Comparison of ENCODE assay signal across 13 mouse cellular contexts in genomic region chr13:24268355-24269099, GRCm38 (mm10). TPM values are rescaled to one million over a fixed set of nuclear protein-coding genes. Genes with fewer than 3 reads are reported as not detected.
DNase-seq lines count a peak whose midpoint lies in the region; ATAC-seq and TF ChIP-seq lines count a peak whose summit lies in the region.
"Had no signal": no experiment of that assay in that cellular context is flagged by ENCODE, and none has a peak within 500 bp of the region (broad histone marks: within the 10 kb centered on the region; RNA-seq: fewer than 3 reads in every experiment).

No protein-coding gene starts in this region.

- no peaks in the 10 kb centered on the region for H3K36me3 ChIP-seq in forebrain, postnatal 0 days (ENCODE audit: insufficient read depth)
- 0 out of 2 replicates have a peak, but pooled peaks cover 8% of the 10 kb centered on the region for H3K36me3 ChIP-seq in forebrain, embryonic 13.5 days (ENCODE audit: poor library complexity, severe bottlenecking)
- H3K36me3 ChIP-seq in lung, embryonic 16.5 days (ENCODE audit: control insufficient read depth, insufficient read depth, low read length) = no peaks in the 10 kb centered on the region
- no peaks in the 10 kb centered on the region for H3K36me3 ChIP-seq in limb, embryonic 14.5 days (ENCODE audit: control insufficient read depth, insufficient read depth, low read length)
- H3K36me3 ChIP-seq: liver, embryonic 13.5 days; midbrain, embryonic 10.5 days had no signal

- H3K4me2 ChIP-seq in forebrain, postnatal 0 days (ENCODE audit: low read depth) = no peak overlapping the region
- H3K4me2 ChIP-seq in forebrain, embryonic 13.5 days = no peak overlapping the region
- H3K4me2 ChIP-seq in lung, embryonic 16.5 days (ENCODE audit: low read depth, low read length) = peak overlapping the region; percentile 13; the same call in 1 of the 2 replicates
- no peak overlapping the region; the same call in 1 of the 2 replicates for H3K4me2 ChIP-seq in limb, embryonic 14.5 days (replicated peaks; ENCODE audit: low read depth, low read length, severe bottlenecking)
- H3K4me2 ChIP-seq: liver, embryonic 13.5 days had no signal

- no peak for TF ChIP-seq CTCF in forebrain, postnatal 0 days (IDR thresholded peaks at IDR 0.05; ENCODE audit: low read depth)

- H3K27ac ChIP-seq in forebrain, postnatal 0 days (ENCODE audit: low read depth, low read length) = 0 out of 2 replicates have a peak overlapping the region, but pooled peaks have one; percentile 40
- H3K27ac ChIP-seq in forebrain, embryonic 13.5 days = no peak overlapping the region
- H3K27ac ChIP-seq in lung, embryonic 16.5 days (ENCODE audit: low read length) = peak overlapping the region; percentile 79
- peak overlapping the region; percentile 63 for H3K27ac ChIP-seq in limb, embryonic 14.5 days (replicated peaks; ENCODE audit: low read depth, low read length)
- H3K27ac ChIP-seq: liver, embryonic 13.5 days; midbrain, embryonic 10.5 days had no signal

- H3K4me3 ChIP-seq in forebrain, postnatal 0 days (ENCODE audit: low read depth, low read length) = no peak overlapping the region
- no peak overlapping the region for H3K4me3 ChIP-seq in forebrain, embryonic 13.5 days
- no peak overlapping the region for H3K4me3 ChIP-seq in lung, embryonic 16.5 days (ENCODE audit: low read length)
- no peak overlapping the region for H3K4me3 ChIP-seq in limb, embryonic 14.5 days (replicated peaks; ENCODE audit: low read length)
- H3K4me3 ChIP-seq: liver, embryonic 13.5 days; midbrain, embryonic 10.5 days had no signal

- H3K4me1 ChIP-seq in forebrain, postnatal 0 days (ENCODE audit: insufficient read depth) = no peaks in the 10 kb centered on the region
- H3K4me1 ChIP-seq in forebrain, embryonic 13.5 days = peaks cover 10% of the 10 kb centered on the region
- H3K4me1 ChIP-seq in lung, embryonic 16.5 days (replicated peaks; ENCODE audit: control insufficient read depth, insufficient read depth, low read length) = peaks cover 14% of the 10 kb centered on the region
- H3K4me1 ChIP-seq in limb, embryonic 14.5 days (ENCODE audit: control insufficient read depth, insufficient read depth, low read length) = peaks cover 8% of the 10 kb centered on the region
- H3K4me1 ChIP-seq: liver, embryonic 13.5 days; midbrain, embryonic 10.5 days had no signal

- WGBS in forebrain, postnatal 0 days = 50% methylated on average over 14 of the region's 14 CpGs
- WGBS in forebrain, embryonic 13.5 days = 61% methylated on average over 14 of the region's 14 CpGs
- WGBS in lung, embryonic 16.5 days = 57% methylated on average over 14 of the region's 14 CpGs
- 72% methylated on average over 14 of the region's 14 CpGs for WGBS in limb, embryonic 14.5 days

- H3K9ac ChIP-seq in forebrain, postnatal 0 days = no peak overlapping the region
- no peak overlapping the region for H3K9ac ChIP-seq in forebrain, embryonic 13.5 days
- peak overlapping the region; percentile 21; the same call in 1 of the 2 replicates for H3K9ac ChIP-seq in lung, embryonic 16.5 days (ENCODE audit: low read length)
- no peak overlapping the region for H3K9ac ChIP-seq in limb, embryonic 14.5 days (ENCODE audit: low read depth, low read length, severe bottlenecking)
- H3K9ac ChIP-seq: liver, embryonic 13.5 days had no signal

- H3K27me3 ChIP-seq in forebrain, postnatal 0 days (ENCODE audit: insufficient read depth, low read length) = no peaks in the 10 kb centered on the region
- H3K27me3 ChIP-seq in forebrain, embryonic 13.5 days = no peaks in the 10 kb centered on the region
- H3K27me3 ChIP-seq in lung, embryonic 16.5 days (ENCODE audit: control insufficient read depth, insufficient read depth, low read depth, low read length) = no peaks in the 10 kb centered on the region
- H3K27me3 ChIP-seq in limb, embryonic 14.5 days (ENCODE audit: control insufficient read depth, insufficient read depth, low read length) = no peaks in the 10 kb centered on the region
- H3K27me3 ChIP-seq: liver, embryonic 13.5 days had no signal

- DNase-seq in forebrain, postnatal 0 days = no peak
- no peak for DNase-seq in lung, postnatal 25 days (ENCODE audit: low spot score)
- peak; percentile 44 for DNase-seq in adrenal gland, postnatal 25 days
- DNase-seq in limb, embryonic 14.5 days (ENCODE audit: low spot score) = no peak
- no peak for DNase-seq in right cerebral cortex, adult 18-20 months
- DNase-seq in urinary bladder, postnatal 4 days (ENCODE audit: low spot score in 2 of 2) = no peak
- DNase-seq: cerebellum, postnatal 10 days; heart, postnatal 14 days; kidney, adult 9 months; liver, embryonic 13.5 days had no signal

- no peaks in the 10 kb centered on the region for H3K9me3 ChIP-seq in forebrain, postnatal 0 days (ENCODE audit: low read length)
- H3K9me3 ChIP-seq in forebrain, embryonic 13.5 days (replicated peaks) = no peaks in the 10 kb centered on the region
- H3K9me3 ChIP-seq in lung, embryonic 16.5 days (ENCODE audit: control insufficient read depth, low read length) = no peaks in the 10 kb centered on the region
- no peaks in the 10 kb centered on the region for H3K9me3 ChIP-seq in limb, embryonic 14.5 days (ENCODE audit: control insufficient read depth, low read length)
- H3K9me3 ChIP-seq: liver, embryonic 13.5 days; midbrain, embryonic 10.5 days had no signal

- peak; percentile 27; the same call in 1 of the 2 replicates for ATAC-seq in forebrain, postnatal 0 days
- no peak for ATAC-seq in forebrain, embryonic 13.5 days
- ATAC-seq in lung, embryonic 16.5 days (ENCODE audit: low read depth) = peak; percentile 46; the same call in 1 of the 2 replicates
- ATAC-seq in limb, embryonic 14.5 days (ENCODE audit: low FRiP score, low read depth) = no peak

- no peak for TF ChIP-seq POLR2A in limb, embryonic 14.5 days (IDR thresholded peaks at IDR 0.05; ENCODE audit: borderline replicate concordance, extremely low read depth, insufficient read depth, insufficient read length)

RNA-seq across cellular contexts. Expression of gene Carmil1, which starts 12.1 kb away (rescaled TPM):
- total RNA-seq in forebrain, postnatal 0 days (2014; rRNA removed) = 44.4 and 47.9 TPM in 2 replicates
- 25.1 and 30.2 TPM in 2 replicates for polyA plus RNA-seq in forebrain, postnatal 0 days (2015; fragmentation: Nextera tagmentation; extraction: Ambion mirVana)
- polyA plus RNA-seq in forebrain, embryonic 13.5 days (2015; fragmentation: Nextera tagmentation; extraction: Ambion mirVana) = 20.6 and 25.4 TPM in 2 replicates
- polyA plus RNA-seq in lung, embryonic 16.5 days (2015; fragmentation: Nextera tagmentation; extraction: Ambion mirVana) = 51.2 and 51.7 TPM in 2 replicates
- total RNA-seq in adrenal gland, postnatal 25 days (2021) = 83.9 and 84.5 TPM in 2 replicates
- polyA plus RNA-seq in limb, embryonic 14.5 days (2012; rRNA removed) = 18.7 and 21.4 TPM in 2 replicates
- polyA plus RNA-seq in limb, embryonic 14.5 days (2014; fragmentation: Nextera tagmentation; extraction: Ambion mirVana) = 33.9 and 42.8 TPM in 2 replicates

RNA-seq across cellular contexts. Expression of gene Cmah, which starts 58.7 kb away (rescaled TPM):
- total RNA-seq in forebrain, postnatal 0 days (2014; rRNA removed) = not detected in 2 replicates
- polyA plus RNA-seq in forebrain, postnatal 0 days (2015; fragmentation: Nextera tagmentation; extraction: Ambion mirVana) = 0.08 and 0.16 TPM in 2 replicates
- polyA plus RNA-seq in forebrain, embryonic 13.5 days (2015; fragmentation: Nextera tagmentation; extraction: Ambion mirVana) = 0.10 and 0.13 TPM in 2 replicates
- polyA plus RNA-seq in lung, embryonic 16.5 days (2015; fragmentation: Nextera tagmentation; extraction: Ambion mirVana) = 0.39 and 0.77 TPM in 2 replicates
- 2.7 TPM in 2 replicates for total RNA-seq in adrenal gland, postnatal 25 days (2021)
- 0.27 and 0.30 TPM in 2 replicates for polyA plus RNA-seq in limb, embryonic 14.5 days (2012; rRNA removed)
- 0.19 and 0.48 TPM in 2 replicates for polyA plus RNA-seq in limb, embryonic 14.5 days (2014; fragmentation: Nextera tagmentation; extraction: Ambion mirVana)

Comparison
In these comparisons a context has a peak if more than half of its experiments do, and no peak if none do; other contexts are left out.
1. ATAC-seq: peak in forebrain, postnatal 0 days (single experiment) and lung, embryonic 16.5 days (single experiment); none in forebrain, embryonic 13.5 days (single experiment) and limb, embryonic 14.5 days (single experiment).